Mouse (Mus musculus): Measurements from ENCODE around the gene Pak2. TPM values are rescaled to one million over a fixed set of nuclear protein-coding genes. Genes with fewer than 3 reads are reported as not detected.

The Pak2 gene
- total RNA-seq (2023) = 111 TPM

DNA sequence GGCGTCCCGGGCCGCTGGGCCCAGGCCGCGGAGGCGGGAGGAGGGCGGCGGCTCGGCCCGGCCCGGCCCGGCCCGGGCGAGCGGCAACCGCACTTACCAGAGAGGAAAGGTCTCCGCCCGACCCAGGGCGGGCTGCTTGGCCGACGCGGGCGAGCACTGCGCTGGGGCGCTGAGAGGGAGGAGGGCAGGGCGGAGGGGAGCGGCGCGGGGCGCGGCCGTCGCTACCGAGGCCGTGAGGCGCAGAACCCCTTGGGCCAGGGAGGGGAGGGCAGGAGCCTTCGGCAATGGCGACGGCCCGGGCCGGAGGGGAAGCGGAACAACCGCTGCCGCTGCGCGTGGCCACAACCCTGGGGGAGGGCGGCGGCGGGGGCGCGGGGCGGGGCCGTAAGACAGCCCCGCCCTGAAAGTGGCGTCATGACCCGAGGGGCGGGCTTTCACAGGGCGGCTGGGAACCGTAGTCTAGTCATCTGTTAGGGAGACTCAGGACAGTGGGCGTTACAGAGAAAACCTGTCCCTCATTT lies at the start of gene Pak2:
Gene Pak2, minus strand, starts transcription at position 352 of the 521 bp plus-strand sequence.

GRCm38 (mm10) chr16:32099638-32100150 lies 20.6 kb upstream of the Pak2 start, which contains the start of the genes Pigx and Cep19:
Gene Pigx, minus strand, starts transcription at chr16:32099740.
Gene Cep19, plus strand, starts transcription at chr16:32099800.

DNA sequence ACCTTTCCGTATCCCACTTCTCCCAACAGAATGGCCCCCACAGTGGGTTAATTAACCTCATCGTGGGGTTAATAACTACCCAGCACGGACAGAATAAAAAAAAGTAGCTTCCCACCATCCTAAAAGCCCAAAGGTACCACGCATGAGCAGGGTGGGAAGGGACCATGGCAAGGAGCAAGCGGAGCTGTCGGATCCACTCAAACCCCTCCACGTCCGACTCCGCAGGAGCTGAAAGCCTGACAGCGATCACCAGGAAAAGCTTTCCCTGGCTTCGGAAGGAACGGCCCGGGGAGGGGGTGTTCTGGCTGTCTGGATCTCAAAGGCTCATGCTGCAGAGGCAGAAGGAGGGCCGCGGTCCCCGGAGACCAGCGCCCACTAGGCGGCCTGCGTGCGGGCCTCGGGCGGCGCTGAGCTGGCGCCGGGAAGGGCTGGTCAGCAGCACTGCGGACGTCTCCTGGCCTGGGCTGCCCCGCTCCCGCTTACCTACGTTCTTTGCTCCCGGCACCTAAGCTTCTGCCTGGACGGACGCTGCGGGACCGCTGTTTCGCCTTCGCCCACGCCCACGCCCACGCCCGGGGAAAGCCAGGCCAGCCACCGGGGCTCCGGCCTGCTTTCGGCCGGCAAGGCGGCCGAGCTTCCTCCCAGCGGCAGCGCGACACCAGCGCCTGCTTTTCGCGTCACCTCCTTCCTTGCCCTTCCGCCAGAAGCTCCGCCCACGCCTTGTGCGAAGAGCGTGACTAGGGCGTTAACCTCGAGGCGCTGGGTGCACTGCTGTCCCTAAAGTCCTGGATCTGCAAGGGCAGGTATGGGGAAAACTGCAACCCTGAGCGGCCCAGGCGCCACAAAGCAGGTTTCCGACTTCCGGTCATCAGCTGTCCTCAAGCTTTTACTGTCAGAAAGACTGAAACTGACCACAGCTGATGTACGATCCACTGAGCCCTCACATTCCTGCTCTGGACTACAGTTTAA lies 76.3 kb downstream of the Pak2 start, which contains the start of gene Senp5:
Gene Senp5, minus strand, starts transcription at position 779 of the 969 bp plus-strand sequence.

Other genes with a start within 250 kb of the Pak2 start
- not detected for gene Meltf, start 200.5 kb downstream of the Pak2 start, total RNA-seq (2023)
- not detected for gene Pigz, start 145.5 kb downstream of the Pak2 start, total RNA-seq (2023)
- 14.2 TPM for gene 0610012G03Rik, start 130.8 kb downstream of the Pak2 start, total RNA-seq (2023)
- 21.2 TPM for gene Ncbp2, start 130.8 kb downstream of the Pak2 start, total RNA-seq (2023)
- 23.4 TPM for gene Senp5, start 76.1 kb downstream of the Pak2 start, total RNA-seq (2023)
- 65.1 TPM for gene Pigx, start 20.4 kb upstream of the Pak2 start, total RNA-seq (2023)
- gene Cep19, start 20.5 kb upstream of the Pak2 start, total RNA-seq (2023) = 9.0 TPM
- gene Nrros, start 86.3 kb upstream of the Pak2 start, total RNA-seq (2023) = 74.2 TPM
- not detected for gene Bex6, start 100.5 kb upstream of the Pak2 start, total RNA-seq (2023)
- gene Fbxo45, start 167.8 kb upstream of the Pak2 start, total RNA-seq (2023) = 7.8 TPM
- gene Wdr53, start 167.9 kb upstream of the Pak2 start, total RNA-seq (2023) = 11.4 TPM
- gene Smco1, start 192.1 kb upstream of the Pak2 start, total RNA-seq (2023) = 0.68 TPM
- gene Rnf168, start 198.1 kb upstream of the Pak2 start, total RNA-seq (2023) = 19.6 TPM